Mouse (Mus musculus): Measurements from ENCODE around the gene Gpr107. TPM values are rescaled to one million over a fixed set of nuclear protein-coding genes. Genes with fewer than 3 reads are reported as not detected.

Gpr107 gene
- polyA plus RNA-seq, 1 experiment from 2014 or later = 30.4 TPM

- Histone ChIP-seq H3K36me3 (ENCODE audit: control insufficient read depth, insufficient read depth, low read length) (no peaks in the 10 kb centered on the region), H3K27me3 (replicated peaks; ENCODE audit: control insufficient read depth, insufficient read depth, low read length) (no peaks in the 10 kb centered on the region), H3K27ac (ENCODE audit: low read length) (peak overlapping the region; percentile 79), H3K9ac (ENCODE audit: low read depth, low read length) (peak overlapping the region; percentile 48), H3K4me3 (ENCODE audit: low read length) (peak overlapping the region; percentile 16; the same call in 1 of the 2 replicates), H3K9me3 (ENCODE audit: control insufficient read depth, low read length) (no peaks in the 10 kb centered on the region), H3K4me2 (ENCODE audit: low read depth, low read length) (peak overlapping the region; percentile 41), H3K4me1 (ENCODE audit: control insufficient read depth, insufficient read depth, low read length) (peaks cover 44% of the 10 kb centered on the region)
- 18% methylated on average over 21 of the region's 21 CpGs for whole genome bisulfite sequencing
- peak; percentile 54 for ATAC-seq
Observed at GRCm38 (mm10) chr2:31255952-31256938, 104.1 kb downstream of the Gpr107 start.

GRCm38 (mm10) chr2:31257096-31257495 lies 105.0 kb downstream of the Gpr107 start:
- Histone ChIP-seq H3K27ac (ENCODE audit: low read length) (peak overlapping the region; percentile 79; the same call in 1 of the 2 replicates), H3K4me2 (ENCODE audit: low read depth, low read length) (no peak overlapping the region), H3K27me3 (replicated peaks; ENCODE audit: control insufficient read depth, insufficient read depth, low read length) (no peaks in the 10 kb centered on the region), H3K36me3 (ENCODE audit: control insufficient read depth, insufficient read depth, low read length) (no peaks in the 10 kb centered on the region), H3K9me3 (ENCODE audit: control insufficient read depth, low read length) (no peaks in the 10 kb centered on the region), H3K4me1 (ENCODE audit: control insufficient read depth, insufficient read depth, low read length) (peaks cover 41% of the 10 kb centered on the region), H3K9ac (ENCODE audit: low read depth, low read length) (peak overlapping the region; percentile 48; the same call in 1 of the 2 replicates), H3K4me3 (ENCODE audit: low read length) (no peak overlapping the region)
- 64% methylated on average over 6 of the region's 6 CpGs for WGBS
- no peak for ATAC-seq

GRCm38 (mm10) chr2:31258609-31259366 lies 106.7 kb downstream of the Gpr107 start:
- no peaks in the 10 kb centered on the region for H3K9me3 ChIP-seq (ENCODE audit: control insufficient read depth, low read length)
- peak overlapping the region; percentile 82 for H3K4me2 ChIP-seq (ENCODE audit: low read depth, low read length)
- WGBS = 11% methylated on average over 22 of the region's 22 CpGs
- H3K36me3 ChIP-seq (ENCODE audit: control insufficient read depth, insufficient read depth, low read length) = no peaks in the 10 kb centered on the region
- H3K4me3 ChIP-seq (ENCODE audit: low read length) = peak overlapping the region; percentile 54
- H3K27ac ChIP-seq (ENCODE audit: low read length) = peak overlapping the region; percentile 45; the same call in 1 of the 2 replicates
- H3K4me1 ChIP-seq (ENCODE audit: control insufficient read depth, insufficient read depth, low read length) = peaks cover 53% of the 10 kb centered on the region
- H3K9ac ChIP-seq (ENCODE audit: low read depth, low read length) = peak overlapping the region; percentile 62
- no peaks in the 10 kb centered on the region for H3K27me3 ChIP-seq (replicated peaks; ENCODE audit: control insufficient read depth, insufficient read depth, low read length)
- peak; percentile 73 for ATAC-seq

- Histone ChIP-seq H3K4me1 (ENCODE audit: control insufficient read depth, insufficient read depth, low read length) (peaks cover 57% of the 10 kb centered on the region), H3K9ac (ENCODE audit: low read depth, low read length) (peak overlapping the region; percentile 62)
Observed at GRCm38 (mm10) chr2:31259367-31259920, 107.3 kb downstream of the Gpr107 start.

GRCm38 (mm10) chr2:31260549-31260948 lies 108.4 kb downstream of the Gpr107 start:
- no peak for ATAC-seq
- no peak overlapping the region for H3K9ac ChIP-seq (ENCODE audit: low read depth, low read length)
- no peaks in the 10 kb centered on the region for H3K9me3 ChIP-seq (ENCODE audit: control insufficient read depth, low read length)
- WGBS = 89% methylated on average over 8 of the region's 8 CpGs
- no peak overlapping the region for H3K4me3 ChIP-seq (ENCODE audit: low read length)
- H3K27me3 ChIP-seq (replicated peaks; ENCODE audit: control insufficient read depth, insufficient read depth, low read length) = no peaks in the 10 kb centered on the region
- H3K4me1 ChIP-seq (ENCODE audit: control insufficient read depth, insufficient read depth, low read length) = peaks cover 55% of the 10 kb centered on the region
- no peaks in the 10 kb centered on the region for H3K36me3 ChIP-seq (ENCODE audit: control insufficient read depth, insufficient read depth, low read length)
- no peak overlapping the region for H3K27ac ChIP-seq (ENCODE audit: low read length)
- H3K4me2 ChIP-seq (ENCODE audit: low read depth, low read length) = no peak overlapping the region

More at GRCm38 (mm10) chr2:31259367-31259920, 107.3 kb downstream of the Gpr107 start:
- 40% methylated on average over 9 of the region's 9 CpGs for WGBS
- peak overlapping the region; percentile 82 for H3K4me2 ChIP-seq (ENCODE audit: low read depth, low read length)
- ATAC-seq = peak; percentile 7
- H3K27ac ChIP-seq (ENCODE audit: low read length) = 0 out of 2 replicates have a peak overlapping the region, but pooled peaks have one; percentile 26
- H3K9me3 ChIP-seq (ENCODE audit: control insufficient read depth, low read length) = no peaks in the 10 kb centered on the region
- H3K27me3 ChIP-seq (replicated peaks; ENCODE audit: control insufficient read depth, insufficient read depth, low read length) = no peaks in the 10 kb centered on the region
- H3K36me3 ChIP-seq (ENCODE audit: control insufficient read depth, insufficient read depth, low read length) = no peaks in the 10 kb centered on the region
- H3K4me3 ChIP-seq (ENCODE audit: low read length) = peak overlapping the region; percentile 54

GRCm38 (mm10) chr2:31263039-31263461 lies 110.9 kb downstream of the Gpr107 start:
- H3K9me3 ChIP-seq (ENCODE audit: control insufficient read depth, low read length) = no peaks in the 10 kb centered on the region
- H3K4me1 ChIP-seq (ENCODE audit: control insufficient read depth, insufficient read depth, low read length) = peaks cover 43% of the 10 kb centered on the region
- H3K36me3 ChIP-seq (ENCODE audit: control insufficient read depth, insufficient read depth, low read length) = no peaks in the 10 kb centered on the region
- peak; percentile 38 for ATAC-seq
- WGBS = 50% methylated on average over 8 of the region's 8 CpGs
- H3K27me3 ChIP-seq (replicated peaks; ENCODE audit: control insufficient read depth, insufficient read depth, low read length) = no peaks in the 10 kb centered on the region
- H3K27ac ChIP-seq (ENCODE audit: low read length) = peak overlapping the region; percentile 76
- H3K4me3 ChIP-seq (ENCODE audit: low read length) = no peak overlapping the region
- no peak overlapping the region for H3K4me2 ChIP-seq (ENCODE audit: low read depth, low read length)
- H3K9ac ChIP-seq (ENCODE audit: low read depth, low read length) = peak overlapping the region; percentile 28; the same call in 1 of the 2 replicates

GRCm38 (mm10) chr2:31263746-31264378 lies 111.7 kb downstream of the Gpr107 start:
- peak overlapping the region; percentile 15; the same call in 1 of the 2 replicates for H3K9ac ChIP-seq (ENCODE audit: low read depth, low read length)
- ATAC-seq = peak; percentile 27; the same call in 1 of the 2 replicates

GRCm38 (mm10) chr2:31267447-31267846 lies 115.3 kb downstream of the Gpr107 start:
- Histone ChIP-seq H3K4me2 (ENCODE audit: low read depth, low read length) (no peak overlapping the region), H3K4me1 (ENCODE audit: control insufficient read depth, insufficient read depth, low read length) (peaks cover 30% of the 10 kb centered on the region), H3K36me3 (ENCODE audit: control insufficient read depth, insufficient read depth, low read length) (no peaks in the 10 kb centered on the region), H3K9ac (ENCODE audit: low read depth, low read length) (no peak overlapping the region), H3K9me3 (ENCODE audit: control insufficient read depth, low read length) (no peaks in the 10 kb centered on the region), H3K27me3 (replicated peaks; ENCODE audit: control insufficient read depth, insufficient read depth, low read length) (no peaks in the 10 kb centered on the region), H3K4me3 (ENCODE audit: low read length) (no peak overlapping the region), H3K27ac (ENCODE audit: low read length) (no peak overlapping the region)
- WGBS = 54% methylated on average over 6 of the region's 6 CpGs
- no peak for ATAC-seq

More at GRCm38 (mm10) chr2:31263746-31264378, 111.7 kb downstream of the Gpr107 start:
- Histone ChIP-seq H3K4me3 (ENCODE audit: low read length) (no peak overlapping the region), H3K9me3 (ENCODE audit: control insufficient read depth, low read length) (no peaks in the 10 kb centered on the region), H3K4me2 (ENCODE audit: low read depth, low read length) (no peak overlapping the region), H3K27ac (ENCODE audit: low read length) (peak overlapping the region; percentile 76), H3K36me3 (ENCODE audit: control insufficient read depth, insufficient read depth, low read length) (no peaks in the 10 kb centered on the region), H3K4me1 (ENCODE audit: control insufficient read depth, insufficient read depth, low read length) (peaks cover 37% of the 10 kb centered on the region), H3K27me3 (replicated peaks; ENCODE audit: control insufficient read depth, insufficient read depth, low read length) (no peaks in the 10 kb centered on the region)
- 33% methylated on average over 10 of the region's 10 CpGs for WGBS
